Mouse (Mus musculus) lung, embryonic 16.5 days (tissue): Measurements from ENCODE around the gene Dmbx1. TPM values are rescaled to one million over a fixed set of nuclear protein-coding genes. Genes with fewer than 3 reads are reported as not detected.

ENCODE experiments used
- ATAC-seq: fragments of 200-750 bp; cut with Nextera tagmentation; 2 replicates; pipeline ENCODE4 v1.8.0; 2017; ENCODE audit warnings: low read depth, mild to moderate bottlenecking, moderate library complexity
- H3K27ac ChIP-seq: fragments of 300-500 bp; sonication (generic); 2 replicates; pipeline ENCODE4 v1.5.1; 2014; ENCODE audit warnings: mild to moderate bottlenecking, control low read depth, low read length
- H3K27me3 ChIP-seq: fragments of 300-500 bp; sonication (generic); 2 replicates; pipeline ENCODE4 v1.6.1; 2014; ENCODE audit warnings: low read depth, low read length, mixed read lengths; ENCODE audit not compliant: control insufficient read depth, insufficient read depth
- H3K36me3 ChIP-seq: fragments of 300-500 bp; sonication (generic); 2 replicates; pipeline ENCODE4 v1.6.1; 2014; ENCODE audit warnings: low read length; ENCODE audit not compliant: control insufficient read depth, insufficient read depth
- H3K4me1 ChIP-seq: fragments of 300-500 bp; sonication (generic); replicated peaks from 2 replicates; pipeline ENCODE4 v1.6.1; 2014; ENCODE audit warnings: low read length, mixed read lengths; ENCODE audit not compliant: control insufficient read depth, insufficient read depth
- H3K4me2 ChIP-seq: fragments of 300-500 bp; sonication (generic); 2 replicates; pipeline ENCODE4 v1.6.1; 2014; ENCODE audit warnings: low read depth, low read length, control low read depth
- H3K4me3 ChIP-seq: fragments of 300-500 bp; sonication (generic); 2 replicates; pipeline ENCODE4 v1.5.1; 2014; ENCODE audit warnings: mild to moderate bottlenecking, low read length, control low read depth
- H3K9ac ChIP-seq: fragments of 300-500 bp; sonication (generic); 2 replicates; pipeline ENCODE4 v1.6.1; 2014; ENCODE audit warnings: low read length, control low read depth
- H3K9me3 ChIP-seq: fragments of 300-500 bp; sonication (generic); 2 replicates; pipeline ENCODE4 v1.6.1; 2016; ENCODE audit warnings: low read length; ENCODE audit not compliant: control insufficient read depth
- WGBS: fragments of 180-500 bp; shearing (Covaris S2); extraction: QIAGEN DNeasy Blood & Tissue Kit; methylation state at CpG from one replicate; pipeline ENCODE4 v1.1.7; 2014; 5-methylcytosine and 5-hydroxymethylcytosine counted together
- polyA plus RNA-seq: library from polyadenylated mRNA; unstranded; fragments of >200 nt; fragmentation: Nextera tagmentation; extraction: Ambion mirVana; gene quantifications from 2 replicates; pipeline ENCODE4 v1.2.1, GENCODE M21; 2015

Gene Dmbx1
- polyA plus RNA-seq, 1 experiment from 2014 or later = 0.08 TPM

DNA sequence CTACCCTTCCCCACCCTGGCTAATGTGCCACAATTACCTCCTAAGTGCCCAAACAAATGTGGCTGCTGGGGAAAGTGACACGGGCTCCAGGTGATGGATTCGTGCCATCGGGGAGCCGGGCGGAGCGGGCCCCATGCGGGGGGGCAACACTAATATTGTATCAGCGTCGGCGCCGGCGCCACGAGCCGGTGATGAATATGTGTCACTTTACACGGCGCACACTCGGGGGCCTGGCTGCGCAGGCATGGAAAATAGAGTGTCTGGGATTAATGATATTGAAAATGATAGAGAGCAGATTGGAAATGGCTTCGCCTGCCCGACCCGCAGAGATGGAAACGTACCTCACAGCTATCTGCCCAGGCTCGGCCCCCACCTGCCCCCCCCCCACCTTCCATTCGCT is 32.8 kb upstream of the Dmbx1 start:
- Histone ChIP-seq H3K36me3 (no peaks in the 10 kb centered on the region), H3K9me3 (no peaks in the 10 kb centered on the region), H3K9ac (no peak overlapping the region), H3K4me1 (no peaks in the 10 kb centered on the region), H3K4me2 (no peak overlapping the region), H3K27ac (no peak overlapping the region), H3K27me3 (peaks cover 28% of the 10 kb centered on the region), H3K4me3 (no peak overlapping the region)
- no peak for ATAC-seq
- WGBS = 39% methylated on average over 24 of the region's 24 CpGs

DNA sequence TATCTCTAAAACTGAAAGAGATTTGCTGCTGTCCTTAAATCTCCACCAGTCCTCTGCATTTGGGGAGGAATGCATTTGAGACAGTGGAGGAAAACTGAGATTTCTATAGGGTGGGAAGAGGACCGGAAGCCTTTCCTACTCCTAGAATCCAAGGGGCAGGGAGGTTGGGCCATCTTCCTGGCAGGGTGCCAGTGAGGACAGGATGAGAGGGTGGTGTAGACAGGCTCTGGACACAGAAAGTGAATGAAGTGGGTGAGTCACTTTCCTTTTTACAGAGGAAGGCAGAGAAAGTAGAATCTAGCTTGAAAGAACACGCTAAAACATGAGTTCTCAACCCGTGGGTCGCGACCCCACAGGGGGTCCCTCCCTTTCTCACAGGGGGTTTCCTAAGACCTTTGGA is 24.7 kb upstream of the Dmbx1 start:
- 16% methylated on average over 5 of the region's 5 CpGs for WGBS
- ATAC-seq = no peak
- peaks cover 12% of the 10 kb centered on the region for H3K4me1 ChIP-seq

GRCm38 (mm10) chr4:115963751-115964150 is 24.0 kb upstream of the Dmbx1 start:
- H3K27ac ChIP-seq = no peak overlapping the region
- no peaks in the 10 kb centered on the region for H3K36me3 ChIP-seq
- no peak overlapping the region; the same call in 1 of the 2 replicates for H3K4me3 ChIP-seq
- ATAC-seq = no peak
- WGBS = 28% methylated on average over 6 of the region's 6 CpGs
- H3K9me3 ChIP-seq = no peaks in the 10 kb centered on the region
- peaks cover 38% of the 10 kb centered on the region for H3K27me3 ChIP-seq
- H3K9ac ChIP-seq = no peak overlapping the region
- H3K4me1 ChIP-seq = peaks cover 12% of the 10 kb centered on the region
- no peak overlapping the region for H3K4me2 ChIP-seq

More for the DNA sequence above, 24.7 kb upstream of the Dmbx1 start:
- Histone ChIP-seq H3K9me3 (no peaks in the 10 kb centered on the region), H3K4me3 (no peak overlapping the region), H3K9ac (no peak overlapping the region), H3K4me2 (no peak overlapping the region), H3K27me3 (peaks cover 40% of the 10 kb centered on the region), H3K27ac (no peak overlapping the region), H3K36me3 (no peaks in the 10 kb centered on the region)

GRCm38 (mm10) chr4:115962671-115963412 is 23.1 kb upstream of the Dmbx1 start:
- peak overlapping the region; percentile 74 for H3K4me3 ChIP-seq
- H3K4me2 ChIP-seq = peak overlapping the region; percentile 97
- no peak overlapping the region for H3K27ac ChIP-seq
- H3K9me3 ChIP-seq = no peaks in the 10 kb centered on the region
- H3K4me1 ChIP-seq = peaks cover 12% of the 10 kb centered on the region
- H3K36me3 ChIP-seq = no peaks in the 10 kb centered on the region
- peaks cover 37% of the 10 kb centered on the region for H3K27me3 ChIP-seq
- ATAC-seq = peak; percentile 87
- peak overlapping the region; percentile 81 for H3K9ac ChIP-seq
- 1% methylated on average over 70 of the region's 79 CpGs for WGBS

- Histone ChIP-seq H3K4me2 (no peak overlapping the region), H3K36me3 (no peaks in the 10 kb centered on the region), H3K27me3 (peaks cover 33% of the 10 kb centered on the region), H3K9ac (no peak overlapping the region), H3K4me1 (peaks cover 12% of the 10 kb centered on the region), H3K9me3 (no peaks in the 10 kb centered on the region), H3K27ac (no peak overlapping the region), H3K4me3 (no peak overlapping the region)
- 12% methylated on average over 7 of the region's 7 CpGs for WGBS
- no peak for ATAC-seq
Observed at GRCm38 (mm10) chr4:115961991-115962390, 22.3 kb upstream of the Dmbx1 start.

GRCm38 (mm10) chr4:115959546-115959945 is 19.8 kb upstream of the Dmbx1 start:
- ATAC-seq = no peak
- H3K4me1 ChIP-seq = peaks cover 10% of the 10 kb centered on the region
- peaks cover 40% of the 10 kb centered on the region for H3K27me3 ChIP-seq
- no peak overlapping the region for H3K4me2 ChIP-seq
- no peaks in the 10 kb centered on the region for H3K36me3 ChIP-seq
- no peak overlapping the region for H3K4me3 ChIP-seq
- H3K9me3 ChIP-seq = no peaks in the 10 kb centered on the region
- H3K9ac ChIP-seq = no peak overlapping the region
- H3K27ac ChIP-seq = no peak overlapping the region

GRCm38 (mm10) chr4:115955494-115955775 is 15.7 kb upstream of the Dmbx1 start:
- Histone ChIP-seq H3K4me3 (no peak overlapping the region), H3K9ac (no peak overlapping the region), H3K9me3 (no peaks in the 10 kb centered on the region), H3K4me2 (no peak overlapping the region), H3K27ac (no peak overlapping the region), H3K36me3 (no peaks in the 10 kb centered on the region), H3K27me3 (peaks cover 38% of the 10 kb centered on the region), H3K4me1 (no peaks in the 10 kb centered on the region)
- WGBS = 7% methylated on average over 3 of the region's 3 CpGs
- no peak for ATAC-seq

GRCm38 (mm10) chr4:115954656-115955493 is 15.1 kb upstream of the Dmbx1 start:
- WGBS = 7% methylated on average over 19 of the region's 19 CpGs
- no peak for ATAC-seq
- Histone ChIP-seq H3K9me3 (no peaks in the 10 kb centered on the region), H3K27ac (no peak overlapping the region), H3K36me3 (no peaks in the 10 kb centered on the region), H3K27me3 (peaks cover 44% of the 10 kb centered on the region), H3K4me2 (no peak overlapping the region), H3K9ac (no peak overlapping the region), H3K4me1 (no peaks in the 10 kb centered on the region), H3K4me3 (no peak overlapping the region)

DNA sequence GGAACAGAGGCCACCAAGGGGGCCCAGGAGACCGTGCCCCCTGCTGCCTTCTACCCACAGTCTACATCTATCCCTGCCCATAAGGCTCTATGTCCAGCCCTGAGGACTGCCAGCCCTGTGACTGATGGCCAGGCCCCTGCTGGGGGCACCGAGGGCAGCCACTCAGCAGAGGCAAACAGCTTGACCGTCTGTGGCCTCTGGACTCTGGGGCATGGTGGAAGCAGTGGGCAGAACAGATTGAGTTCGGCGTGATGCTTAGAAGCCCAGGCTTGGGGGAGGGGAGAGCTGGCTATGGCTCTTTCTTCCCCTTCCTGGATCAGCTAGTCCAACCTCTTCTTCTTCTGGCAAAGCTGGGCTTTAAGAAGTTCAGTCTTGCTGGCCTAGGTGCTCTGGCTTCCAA is 13.8 kb upstream of the Dmbx1 start:
- H3K36me3 ChIP-seq = no peaks in the 10 kb centered on the region
- WGBS = 20% methylated on average over 5 of the region's 5 CpGs
- H3K27me3 ChIP-seq = peaks cover 49% of the 10 kb centered on the region
- no peak overlapping the region for H3K27ac ChIP-seq
- no peaks in the 10 kb centered on the region for H3K4me1 ChIP-seq
- ATAC-seq = no peak
- no peaks in the 10 kb centered on the region for H3K9me3 ChIP-seq
- H3K4me3 ChIP-seq = no peak overlapping the region
- no peak overlapping the region for H3K9ac ChIP-seq
- H3K4me2 ChIP-seq = no peak overlapping the region
